8 mouse cellular contexts compared by ENCODE assay signal in genomic region chr11:106255685-106256451, GRCm38 (mm10). TPM values are rescaled to one million over a fixed set of nuclear protein-coding genes. Genes with fewer than 3 reads are reported as not detected.
DNase-seq lines count a peak whose midpoint lies in the region; ATAC-seq and TF ChIP-seq lines count a peak whose summit lies in the region.

Ftsj3 (minus strand) TSS chr11:106256079.
Psmc5 (plus strand) TSS chr11:106256154.

- peaks cover 39% of the 10 kb centered on the region for H3K4me1 ChIP-seq in erythroblast, embryonic 14.5 days (ENCODE audit: control insufficient read depth)
- peaks cover 20% of the 10 kb centered on the region for H3K4me1 ChIP-seq in heart, embryonic 12.5 days (replicated peaks)
- peaks cover 8% of the 10 kb centered on the region; the same call in 1 of the 2 replicates for H3K4me1 ChIP-seq in kidney, postnatal 0 days (replicated peaks; ENCODE audit: insufficient read depth, low read length)
- H3K4me1 ChIP-seq in liver, embryonic 11.5 days (replicated peaks; ENCODE audit: control insufficient read depth, insufficient read depth, low read length), result peaks cover 14% of the 10 kb centered on the region
- H3K4me1 ChIP-seq in stomach, embryonic 14.5 days (ENCODE audit: control insufficient read depth, insufficient read depth, low read length), result peaks cover 17% of the 10 kb centered on the region

- peak; percentile 96 for ATAC-seq in heart, embryonic 12.5 days (ENCODE audit: insufficient number of reproducible peaks, low FRiP score)
- peak; percentile 90 for ATAC-seq in kidney, postnatal 0 days (replicated peaks; ENCODE audit: low FRiP score, low read depth)
- peak; percentile 95 for ATAC-seq in liver, embryonic 11.5 days (replicated peaks; ENCODE audit: low FRiP score)
- ATAC-seq in stomach, embryonic 14.5 days (ENCODE audit: insufficient number of reproducible peaks, insufficient read depth, low FRiP score, low read depth), result peak; percentile 95

- peak within 1 kb of the TSS; percentile 78 for H3K4me3 ChIP-seq in C2C12 (ENCODE audit: insufficient read depth, poor library complexity, severe bottlenecking)
- peak within 1 kb of the TSS; percentile 94 for H3K4me3 ChIP-seq in erythroblast, embryonic 14.5 days (replicated peaks)
- peak within 1 kb of the TSS; percentile 86 for H3K4me3 ChIP-seq in heart, embryonic 12.5 days
- peak within 1 kb of the TSS; percentile 77 for H3K4me3 ChIP-seq in kidney, postnatal 0 days (replicated peaks; ENCODE audit: low read depth, low read length)
- H3K4me3 ChIP-seq in liver, embryonic 11.5 days (ENCODE audit: low read depth, low read length), result peak within 1 kb of the TSS; percentile 92
- peak within 1 kb of the TSS; percentile 77 for H3K4me3 ChIP-seq in stomach, embryonic 14.5 days (ENCODE audit: low read depth, low read length)

- peak within 1 kb of the TSS; percentile 73 for H3K27ac ChIP-seq in heart, embryonic 12.5 days (ENCODE audit: poor library complexity, severe bottlenecking)
- H3K27ac ChIP-seq in kidney, postnatal 0 days, result peak within 1 kb of the TSS; percentile 83
- H3K27ac ChIP-seq in liver, embryonic 11.5 days (ENCODE audit: low read depth, low read length), result peak within 1 kb of the TSS; percentile 77
- peak within 1 kb of the TSS; percentile 67; the same call in 1 of the 2 replicates for H3K27ac ChIP-seq in stomach, embryonic 14.5 days (ENCODE audit: low read length)

- WGBS in heart, embryonic 12.5 days, result under 1% methylated on average over 42 of the region's 42 CpGs
- under 1% methylated on average over 42 of the region's 42 CpGs for WGBS in kidney, postnatal 0 days
- WGBS in liver, embryonic 11.5 days, result under 1% methylated on average over 42 of the region's 42 CpGs
- under 1% methylated on average over 42 of the region's 42 CpGs for WGBS in stomach, embryonic 14.5 days

- peak within 1 kb of the TSS; percentile 98 for H3ac ChIP-seq in C2C12 (ENCODE audit: control insufficient read depth, insufficient read length, low read depth)

- H3K27me3 ChIP-seq in C2C12 (ENCODE audit: control insufficient read depth, insufficient read depth, insufficient read length), result no peaks in the 10 kb centered on the region
- no peaks in the 10 kb centered on the region for H3K27me3 ChIP-seq in erythroblast, embryonic 14.5 days (ENCODE audit: control insufficient read depth)
- H3K27me3 ChIP-seq in heart, embryonic 12.5 days (replicated peaks), result no peaks in the 10 kb centered on the region
- no peaks in the 10 kb centered on the region for H3K27me3 ChIP-seq in kidney, postnatal 0 days (ENCODE audit: insufficient read depth, low read length)
- H3K27me3 ChIP-seq in liver, embryonic 11.5 days (replicated peaks; ENCODE audit: control insufficient read depth, insufficient read depth, low read length), result no peaks in the 10 kb centered on the region
- H3K27me3 ChIP-seq in stomach, embryonic 14.5 days (ENCODE audit: control insufficient read depth, insufficient read depth, low read length), result no peaks in the 10 kb centered on the region

- peak within 1 kb of the TSS; percentile 92 for H3K9ac ChIP-seq in heart, embryonic 12.5 days
- peak within 1 kb of the TSS; percentile 79 for H3K9ac ChIP-seq in kidney, postnatal 0 days (ENCODE audit: low read depth, low read length)
- peak within 1 kb of the TSS; percentile 90 for H3K9ac ChIP-seq in liver, embryonic 11.5 days (ENCODE audit: low read depth, low read length)
- peak within 1 kb of the TSS; percentile 73 for H3K9ac ChIP-seq in stomach, embryonic 14.5 days (replicated peaks; ENCODE audit: low read depth, low read length)

- H3K79me3 ChIP-seq in C2C12 (ENCODE audit: low read depth), result peaks cover 61% of the 10 kb centered on the region

- peak; percentile 98 for DNase-seq in brain, embryonic 14.5 days (ENCODE audit: low read depth)
- DNase-seq in kidney, postnatal 0 days (ENCODE audit: low spot score), result peak; percentile 98
- DNase-seq in liver, embryonic 11.5 days (ENCODE audit: low spot score), result peak; percentile 97
- peak; percentile 98 for DNase-seq in naive thymus-derived CD4-positive, alpha-beta T cell, adult 2 months (ENCODE audit: low read depth)

- peak within 1 kb of the TSS; percentile 93 for H3K4me2 ChIP-seq in heart, embryonic 12.5 days
- H3K4me2 ChIP-seq in kidney, postnatal 0 days (ENCODE audit: low read length), result peak within 1 kb of the TSS; percentile 92
- peak within 1 kb of the TSS; percentile 93 for H3K4me2 ChIP-seq in liver, embryonic 11.5 days
- peak within 1 kb of the TSS; percentile 94 for H3K4me2 ChIP-seq in stomach, embryonic 14.5 days (replicated peaks; ENCODE audit: low read depth, low read length)

- peaks cover 86% of the 10 kb centered on the region for H3K79me2 ChIP-seq in C2C12 (ENCODE audit: control insufficient read depth, insufficient read depth)

- peak; percentile 16 for TF ChIP-seq CTCF in C2C12 (IDR thresholded peaks at IDR 0.05; ENCODE audit: control insufficient read depth, insufficient read depth, insufficient read length)
- TF ChIP-seq CTCF in brain, embryonic 14.5 days (IDR thresholded peaks at IDR 0.05; ENCODE audit: borderline replicate concordance, extremely low read depth, insufficient read depth, insufficient read length), result no peak
- peak; percentile 39; the same call in 1 of the 2 replicates for TF ChIP-seq CTCF in kidney, postnatal 0 days (IDR thresholded peaks at IDR 0.05; ENCODE audit: low read depth)

- peak; percentile 47; the same call in 1 of the 2 replicates for TF ChIP-seq POLR2A in brain, embryonic 14.5 days (IDR thresholded peaks at IDR 0.05; ENCODE audit: borderline replicate concordance, extremely low read depth, insufficient read depth, insufficient read length, poor library complexity, severe bottlenecking)

- H3K9me3 ChIP-seq in erythroblast, embryonic 14.5 days (ENCODE audit: control insufficient read depth, low read length), result no peaks in the 10 kb centered on the region
- H3K9me3 ChIP-seq in heart, embryonic 12.5 days (replicated peaks), result no peaks in the 10 kb centered on the region
- no peaks in the 10 kb centered on the region for H3K9me3 ChIP-seq in kidney, postnatal 0 days (replicated peaks; ENCODE audit: low read length)
- no peaks in the 10 kb centered on the region for H3K9me3 ChIP-seq in liver, embryonic 11.5 days (ENCODE audit: control insufficient read depth, low read length)
- no peaks in the 10 kb centered on the region for H3K9me3 ChIP-seq in stomach, embryonic 14.5 days (ENCODE audit: control insufficient read depth, low read depth, low read length)

- H3K36me3 ChIP-seq in C2C12 (ENCODE audit: control insufficient read depth, insufficient read depth), result peaks cover 68% of the 10 kb centered on the region
- peaks cover 74% of the 10 kb centered on the region for H3K36me3 ChIP-seq in erythroblast, embryonic 14.5 days (ENCODE audit: control insufficient read depth)
- peaks cover 51% of the 10 kb centered on the region for H3K36me3 ChIP-seq in heart, embryonic 12.5 days
- H3K36me3 ChIP-seq in kidney, postnatal 0 days (ENCODE audit: insufficient read depth, low read length), result peaks cover 14% of the 10 kb centered on the region
- peaks cover 48% of the 10 kb centered on the region for H3K36me3 ChIP-seq in liver, embryonic 11.5 days (ENCODE audit: control insufficient read depth, insufficient read depth, low read length)
- peaks cover 40% of the 10 kb centered on the region for H3K36me3 ChIP-seq in stomach, embryonic 14.5 days (ENCODE audit: control insufficient read depth, insufficient read depth, low read length)

TF ChIP-seq in C2C12, 6 proteins besides CTCF, POLR2A, EP300 and RAD21:
- TF ChIP-seq FOSL1 (IDR thresholded peaks at IDR 0.05; ENCODE audit: insufficient read depth, low read length, poor library complexity, severe bottlenecking) (no peak), USF1 (IDR thresholded peaks at IDR 0.05; ENCODE audit: low read depth) (peak; percentile 5), MAX (IDR thresholded peaks at IDR 0.05) (peak; percentile 96), MYOG (IDR thresholded peaks at IDR 0.05; ENCODE audit: control insufficient read depth, extremely low read depth, insufficient read length) (no peak), CEBPB (IDR thresholded peaks at IDR 0.05; ENCODE audit: low read depth) (no peak)

RNA-seq across cellular contexts. Expression of gene Ftsj3, which starts in this region (rescaled TPM):
- polyA plus RNA-seq in C2C12 (2012; fragmentation: generic; extraction: Trizol), result 48.7 TPM
- polyA plus RNA-seq in brain, embryonic 14.5 days (2012; rRNA removed), result 30.1 and 31.5 TPM in 2 replicates
- 0.49 and 0.56 TPM in 2 replicates for polyA plus RNA-seq in erythroblast, embryonic 14.5 days (2012)
- polyA plus RNA-seq in heart, embryonic 12.5 days (2016; fragmentation: Nextera tagmentation; extraction: Ambion mirVana), result 45.3 and 45.9 TPM in 2 replicates
- polyA plus RNA-seq in kidney, postnatal 0 days (2015; fragmentation: Nextera tagmentation; extraction: Ambion mirVana), result 40.6 and 45.1 TPM in 2 replicates
- 110 and 117 TPM in 2 replicates for polyA plus RNA-seq in liver, embryonic 11.5 days (2014; fragmentation: Nextera tagmentation; extraction: Ambion mirVana)
- polyA plus RNA-seq in stomach, embryonic 14.5 days (2014; fragmentation: Nextera tagmentation; extraction: Ambion mirVana), result 50.2 and 54.3 TPM in 2 replicates

RNA-seq across cellular contexts. Expression of gene Psmc5, which starts in this region (rescaled TPM):
- 289 TPM for polyA plus RNA-seq in C2C12 (2012; fragmentation: generic; extraction: Trizol)
- 162 and 165 TPM in 2 replicates for polyA plus RNA-seq in brain, embryonic 14.5 days (2012; rRNA removed)
- polyA plus RNA-seq in erythroblast, embryonic 14.5 days (2012), result 3.8 and 5.2 TPM in 2 replicates
- polyA plus RNA-seq in heart, embryonic 12.5 days (2016; fragmentation: Nextera tagmentation; extraction: Ambion mirVana), result 247 and 253 TPM in 2 replicates
- polyA plus RNA-seq in kidney, postnatal 0 days (2015; fragmentation: Nextera tagmentation; extraction: Ambion mirVana), result 223 and 251 TPM in 2 replicates
- 304 and 310 TPM in 2 replicates for polyA plus RNA-seq in liver, embryonic 11.5 days (2014; fragmentation: Nextera tagmentation; extraction: Ambion mirVana)
- 241 and 254 TPM in 2 replicates for polyA plus RNA-seq in stomach, embryonic 14.5 days (2014; fragmentation: Nextera tagmentation; extraction: Ambion mirVana)

Comparison
In these comparisons a context has a peak if more than half of its experiments do, and no peak if none do; other contexts are left out.
1. Peak in every context shown above with its lines: DNase-seq, ATAC-seq, H3K4me3 ChIP-seq and H3K27ac ChIP-seq.
2. RNA of gene Ftsj3 (polyA plus RNA-seq): 110 to 117 TPM in liver, embryonic 11.5 days, 50.2 to 54.3 TPM in stomach, embryonic 14.5 days, 48.7 TPM in C2C12 (single experiment), 45.3 to 45.9 TPM in heart, embryonic 12.5 days, 40.6 to 45.1 TPM in kidney, postnatal 0 days and 30.1 to 31.5 TPM in brain, embryonic 14.5 days; 0.49 to 0.56 TPM in erythroblast, embryonic 14.5 days; every median in the first group is over 10 times any median in the second.
3. RNA of gene Psmc5 (polyA plus RNA-seq): 304 to 310 TPM in liver, embryonic 11.5 days, 289 TPM in C2C12 (single experiment), 247 to 253 TPM in heart, embryonic 12.5 days, 241 to 254 TPM in stomach, embryonic 14.5 days, 223 to 251 TPM in kidney, postnatal 0 days and 162 to 165 TPM in brain, embryonic 14.5 days; 3.8 to 5.2 TPM in erythroblast, embryonic 14.5 days; every median in the first group is over 10 times any median in the second.